Mouse (Mus musculus) brain, embryonic 14.5 days (tissue): Measurements from ENCODE around the gene Erp27.

Experiments used
- CTCF ChIP-seq: fragments of 200-500 bp; IDR thresholded peaks from 2 replicates; pipeline ENCODE4 v1.5.1; 2012; ENCODE audit warnings: inconsistent platforms, mild to moderate bottlenecking, moderate library complexity, borderline replicate concordance; ENCODE audit not compliant: insufficient read depth, insufficient read length; ENCODE audit errors: extremely low read depth
- POLR2A ChIP-seq: fragments of 200-500 bp; IDR thresholded peaks from 2 replicates; pipeline ENCODE4 v1.6.1; 2012; ENCODE audit warnings: mild to moderate bottlenecking, inconsistent platforms, borderline replicate concordance; ENCODE audit not compliant: poor library complexity, insufficient read depth, insufficient read length, severe bottlenecking; ENCODE audit errors: extremely low read depth

DNA sequence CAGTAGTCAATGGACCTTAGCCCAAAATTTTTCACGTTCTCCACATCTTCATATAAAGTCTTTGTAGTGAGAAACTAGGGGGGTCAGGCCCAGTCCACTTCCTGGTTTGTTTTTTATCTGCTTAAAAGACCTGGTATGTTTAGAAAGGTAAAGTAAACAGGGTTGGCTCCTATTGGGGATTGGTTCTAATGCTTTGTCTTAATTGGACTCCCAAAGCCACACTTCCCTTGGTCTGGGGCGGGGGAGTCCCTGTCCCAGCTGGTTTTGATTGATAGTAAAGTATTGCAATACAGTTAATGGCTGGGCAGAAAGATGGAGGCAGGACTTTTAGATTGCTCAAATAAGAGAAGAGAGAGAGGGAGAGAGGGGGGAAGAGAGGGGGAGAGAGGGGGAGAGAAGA lies 21.0 kb downstream of the Erp27 start:
- TF ChIP-seq POLR2A (no peak), CTCF (no peak)
